25 mouse cellular contexts compared by ENCODE assay signal in the genomic region with DNA sequence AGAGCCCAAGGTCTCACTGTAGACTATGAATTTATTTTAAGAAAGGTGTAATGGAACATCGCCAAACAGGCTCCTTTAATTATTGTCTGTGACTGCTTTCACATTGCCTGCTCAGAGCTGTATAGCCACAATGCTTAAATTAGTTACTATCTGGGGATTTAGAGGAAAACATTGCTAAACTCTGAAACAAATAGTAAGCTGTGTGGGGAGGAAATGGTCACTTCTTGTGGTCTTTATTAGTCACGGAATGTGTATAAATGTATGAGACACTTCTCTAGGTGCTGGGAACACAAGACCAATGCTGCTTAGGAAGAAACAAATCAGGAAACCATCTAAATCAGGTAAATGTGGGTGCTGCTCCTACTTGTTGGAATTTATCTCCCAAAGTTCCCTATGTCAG.
"Had no signal": no experiment of that assay in that cellular context is flagged by ENCODE, and none has a peak within 500 bp of the region (broad histone marks: within the 10 kb centered on the region; RNA-seq: fewer than 3 reads in every experiment).

No protein-coding gene starts in this region.

- H3K9me3 ChIP-seq: heart, embryonic 13.5 days; heart, embryonic 15.5 days; hindbrain, embryonic 13.5 days; hindbrain, embryonic 15.5 days; kidney, embryonic 15.5 days; limb, embryonic 12.5 days; liver, embryonic 13.5 days had no signal

- H3K36me3 ChIP-seq: heart, embryonic 13.5 days; heart, embryonic 15.5 days; hindbrain, embryonic 13.5 days; hindbrain, embryonic 15.5 days; kidney, embryonic 15.5 days; limb, embryonic 12.5 days; liver, embryonic 13.5 days had no signal

- H3K27me3 ChIP-seq: heart, embryonic 13.5 days; heart, embryonic 15.5 days; hindbrain, embryonic 13.5 days; hindbrain, embryonic 15.5 days; kidney, embryonic 15.5 days; limb, embryonic 12.5 days; liver, embryonic 13.5 days had no signal

- H3K4me1 ChIP-seq: hindbrain, embryonic 15.5 days; limb, embryonic 12.5 days had no signal

- H3K27ac ChIP-seq: gastrocnemius, adult 2 months; heart, adult 2 months; heart, embryonic 13.5 days; heart, embryonic 15.5 days; hindbrain, embryonic 13.5 days; hindbrain, embryonic 15.5 days; hindbrain, postnatal 0 days; kidney, embryonic 15.5 days; kidney, postnatal 0 days; layer of hippocampus, adult 2 months; left cerebral cortex, adult 2 months; limb, embryonic 12.5 days; liver, embryonic 13.5 days had no signal

- H3K4me3 ChIP-seq: gastrocnemius, adult 2 months; heart, adult 2 months; heart, embryonic 13.5 days; heart, embryonic 15.5 days; hindbrain, embryonic 13.5 days; hindbrain, embryonic 15.5 days; kidney, embryonic 15.5 days; layer of hippocampus, adult 2 months; left cerebral cortex, adult 2 months; limb, embryonic 12.5 days; liver, embryonic 13.5 days had no signal

- ATAC-seq: hindbrain, postnatal 0 days; intestine, embryonic 16.5 days had no signal

- DNase-seq: gastrocnemius, adult 2 months; gastrocnemius, postnatal 10 days; gastrocnemius, postnatal 25 days; heart, adult 2 months; heart, postnatal 14 days; heart, postnatal 36 days; kidney, adult 11 months; kidney, adult 2 months; kidney, adult 9 months; kidney, postnatal 25 days; kidney, postnatal 4 days; left cerebral cortex, postnatal 4 days; liver; liver, embryonic 13.5 days had no signal
